Mouse (Mus musculus): ENCODE results near the gene Smtn. TPM values are rescaled to one million over a fixed set of nuclear protein-coding genes. Genes with fewer than 3 reads are reported as not detected.
A peak's percentile ranks its signal among the peaks of the same experiment; 100 is the strongest.

The Smtn gene
- total RNA-seq, 1 experiment from 2014 or later, result 3.1 TPM

- no peak for ATAC-seq (ENCODE audit: extremely low read depth, insufficient number of reproducible peaks, low FRiP score, poor library complexity, severe bottlenecking)
Observed at GRCm38 (mm10) chr11:3487952-3488570, 52.4 kb downstream of the Smtn start, which contains the start of gene Pla2g3. Gene Pla2g3, plus strand, starts transcription at chr11:3488284.

GRCm38 (mm10) chr11:3486349-3486748 lies 54.1 kb downstream of the Smtn start:
- peak; percentile 52; the same call in 1 of the 2 replicates for ATAC-seq (ENCODE audit: extremely low read depth, insufficient number of reproducible peaks, low FRiP score, poor library complexity, severe bottlenecking)

- ATAC-seq (ENCODE audit: extremely low read depth, insufficient number of reproducible peaks, low FRiP score, poor library complexity, severe bottlenecking), result no peak
Observed at GRCm38 (mm10) chr11:3483980-3484642, 56.3 kb downstream of the Smtn start.

GRCm38 (mm10) chr11:3475489-3475888 lies 64.9 kb downstream of the Smtn start:
- no peak for ATAC-seq (ENCODE audit: extremely low read depth, insufficient number of reproducible peaks, low FRiP score, poor library complexity, severe bottlenecking)

GRCm38 (mm10) chr11:3474480-3475115 lies 65.8 kb downstream of the Smtn start:
- ATAC-seq (ENCODE audit: extremely low read depth, insufficient number of reproducible peaks, low FRiP score, poor library complexity, severe bottlenecking), result 0 out of 2 replicates have a peak, but pooled peaks have one; percentile 33

GRCm38 (mm10) chr11:3472484-3472883 lies 67.9 kb downstream of the Smtn start:
- ATAC-seq (ENCODE audit: extremely low read depth, insufficient number of reproducible peaks, low FRiP score, poor library complexity, severe bottlenecking), result peak; percentile 78; the same call in 1 of the 2 replicates

GRCm38 (mm10) chr11:3471448-3471850 lies 69.0 kb downstream of the Smtn start:
- no peak for ATAC-seq (ENCODE audit: extremely low read depth, insufficient number of reproducible peaks, low FRiP score, poor library complexity, severe bottlenecking)

Other genes starting within 250 kb of the Smtn start
- 62.5 and 68.5 TPM in 2 replicates for gene Pik3ip1, start 210.2 kb downstream of the Smtn start, total RNA-seq (2017)
- 46.5 and 53.3 TPM in 2 replicates for gene Limk2, start 131.4 kb downstream of the Smtn start, total RNA-seq (2017)
- gene Rnf185, start 88.2 kb downstream of the Smtn start, total RNA-seq (2017), result 18.4 and 22.3 TPM in 2 replicates
- gene Pla2g3, start 52.3 kb downstream of the Smtn start, total RNA-seq (2017), result 0.61 and 0.70 TPM in 2 replicates
- gene Inpp5j, start 35.8 kb downstream of the Smtn start, total RNA-seq (2017), result 0.70 and 1.4 TPM in 2 replicates
- gene Selenom, start 25.9 kb downstream of the Smtn start, total RNA-seq (2017), result 0.86 and 2.0 TPM in 2 replicates
- 29.5 and 30.0 TPM in 2 replicates for gene Morc2a, start 108.6 kb upstream of the Smtn start, total RNA-seq (2017)

All from neutrophil, adult 5-6 weeks (primary cell).